Mouse (Mus musculus): ENCODE measurements around the gene Pinlyp.

- no peak for TF ChIP-seq CTCF (IDR thresholded peaks at IDR 0.05; ENCODE audit: low read depth, low read length)
- no peak for TF ChIP-seq POLR2A (IDR thresholded peaks at IDR 0.05; ENCODE audit: extremely low read depth, insufficient read depth, low read length)
Observed at GRCm38 (mm10) chr7:24512355-24512754, 33.6 kb downstream of the Pinlyp start, which contains the start of gene AC161166.1.

Data from liver, adult 2 months (tissue).